Mouse (Mus musculus) CH12.LX (cell line): ENCODE data around the gene Erc1. TPM values are rescaled to one million over a fixed set of nuclear protein-coding genes. Genes with fewer than 3 reads are reported as not detected.

Experiments
- DNase-seq: peaks from one replicate; pipeline ENCODE4 v3.0.0-alpha.2; 2013; ENCODE audit errors: extremely low read depth
- H3K27ac ChIP-seq: 2 replicates; pipeline ENCODE4 v1.5.1; 2012; ENCODE audit warnings: low read depth, mild to moderate bottlenecking, control low read depth, moderate library complexity; ENCODE audit not compliant: insufficient read depth
- H3K27me3 ChIP-seq: replicated peaks from 2 replicates; pipeline ENCODE3; 2012; ENCODE audit warnings: inconsistent platforms
- H3K36me3 ChIP-seq, 2 experiments: replicated peaks in 1 of 2; 2 replicates each; pipeline versions ENCODE3 to v1.6.1; 2012; ENCODE audit warnings: inconsistent platforms in 1 of 2, low read length in 1 of 2, mild to moderate bottlenecking in 1 of 2, mixed read lengths in 1 of 2, moderate library complexity in 1 of 2; ENCODE audit not compliant: control insufficient read depth in 1 of 2, insufficient read depth in 1 of 2
- H3K4me1 ChIP-seq, 2 experiments: 2 replicates each; pipeline ENCODE4 v1.6.1; 2012; ENCODE audit warnings: inconsistent platforms in 1 of 2, moderate library complexity in 1 of 2; ENCODE audit not compliant: insufficient read depth in 2 of 2, control insufficient read depth in 1 of 2
- H3K4me2 ChIP-seq: 2 replicates; pipeline ENCODE4 v1.6.1; 2012; ENCODE audit warnings: low read depth, mild to moderate bottlenecking, control low read depth; ENCODE audit not compliant: poor library complexity, insufficient read depth, severe bottlenecking
- H3K4me3 ChIP-seq, 3 experiments: fragments of 150-350 bp in 1 of 3; sonication (generic) in 1 of 3; replicated peaks in 1 of 3; 2 replicates each; pipeline versions ENCODE3 to v1.5.1; 2011 to 2012; ENCODE audit warnings: low read depth in 2 of 3, low read length in 2 of 3, mild to moderate bottlenecking in 2 of 3, moderate library complexity in 2 of 3, control low read depth in 1 of 3, improper control_type of control experiment in 1 of 3, inconsistent platforms in 1 of 3, mixed read lengths in 1 of 3; ENCODE audit not compliant: poor library complexity in 1 of 3
- H3K79me2 ChIP-seq: replicated peaks from 2 replicates; pipeline ENCODE4 v1.6.1; 2012; ENCODE audit warnings: mild to moderate bottlenecking, moderate library complexity; ENCODE audit not compliant: control insufficient read depth, poor library complexity, insufficient read depth, severe bottlenecking; ENCODE audit errors: extremely low read depth
- H3K9ac ChIP-seq: 2 replicates; pipeline ENCODE4 v1.6.1; 2012; ENCODE audit warnings: low read depth, mild to moderate bottlenecking, control low read depth, moderate library complexity; ENCODE audit not compliant: insufficient read depth
- H3K9me3 ChIP-seq: replicated peaks from 2 replicates; pipeline ENCODE3; 2012; ENCODE audit warnings: low read length, inconsistent platforms, mixed read lengths
- BHLHE40 ChIP-seq: IDR thresholded peaks from 2 replicates; pipeline ENCODE4 v1.6.1; 2011; ENCODE audit warnings: mild to moderate bottlenecking, low read depth, low read length, improper control_type of control experiment
- CHD1 ChIP-seq: IDR thresholded peaks from 2 replicates; pipeline ENCODE4 v1.6.1; 2012; ENCODE audit warnings: low read depth, low read length, improper control_type of control experiment, inconsistent platforms
- CTCF ChIP-seq, 2 experiments: IDR thresholded peaks in 1 of 2; conservative IDR thresholded peaks in 1 of 2; 2 replicates each; pipeline ENCODE4 v1.5.1; 2011 to 2012; ENCODE audit warnings: low read depth in 2 of 2, low read length in 2 of 2, improper control_type of control experiment in 1 of 2, inconsistent platforms in 1 of 2, mild to moderate bottlenecking in 1 of 2, moderate library complexity in 1 of 2
- E2F4 ChIP-seq: IDR thresholded peaks from 2 replicates; pipeline ENCODE4 v1.6.1; 2011; ENCODE audit warnings: low read depth, low read length, improper control_type of control experiment; ENCODE audit not compliant: insufficient replicate concordance
- ELF1 ChIP-seq: IDR thresholded peaks from 2 replicates; pipeline ENCODE4 v1.6.1; 2014; ENCODE audit warnings: low read depth, mild to moderate bottlenecking, inconsistent platforms, low read length, improper control_type of control experiment
- JUN ChIP-seq: IDR thresholded peaks from 2 replicates; pipeline ENCODE4 v1.6.1; 2011; ENCODE audit warnings: low read depth, mild to moderate bottlenecking, low read length, improper control_type of control experiment, moderate library complexity; ENCODE audit not compliant: insufficient read depth
- JUND ChIP-seq: conservative IDR thresholded peaks from 2 replicates; pipeline ENCODE4 v1.6.1; 2011; ENCODE audit warnings: low read depth, low read length, improper control_type of control experiment
- KAT2A ChIP-seq: IDR thresholded peaks from 2 replicates; pipeline ENCODE4 v1.6.1; 2012; ENCODE audit warnings: low read length, improper control_type of control experiment, inconsistent platforms; ENCODE audit not compliant: insufficient replicate concordance
- MAFK ChIP-seq: IDR thresholded peaks from 2 replicates; pipeline ENCODE4 v1.6.1; 2011; ENCODE audit warnings: low read length, improper control_type of control experiment; ENCODE audit not compliant: insufficient replicate concordance
- MEF2A ChIP-seq: IDR thresholded peaks from 2 replicates; pipeline ENCODE4 v1.6.1; 2014; ENCODE audit warnings: low read depth, mild to moderate bottlenecking, inconsistent platforms, low read length, improper control_type of control experiment, borderline replicate concordance
- NRF1 ChIP-seq: IDR thresholded peaks from 2 replicates; pipeline ENCODE4 v1.6.1; 2014; ENCODE audit warnings: low read depth, mild to moderate bottlenecking, inconsistent platforms, low read length, improper control_type of control experiment, moderate library complexity
- PAX5 ChIP-seq: IDR thresholded peaks from 2 replicates; pipeline ENCODE4 v1.6.1; 2012; ENCODE audit warnings: low read length, inconsistent platforms, mixed read lengths
- POLR2A ChIP-seq: IDR thresholded peaks from 2 replicates; pipeline ENCODE4 v1.6.1; 2011; ENCODE audit warnings: low read depth, mild to moderate bottlenecking, improper control_type of control experiment, low read length
- POLR2AphosphoS2 ChIP-seq: IDR thresholded peaks from 2 replicates; pipeline ENCODE4 v1.6.1; 2011; ENCODE audit warnings: low read depth, low read length, improper control_type of control experiment
- RCOR1 ChIP-seq: conservative IDR thresholded peaks from 2 replicates; pipeline ENCODE4 v1.6.1; 2012; ENCODE audit warnings: low read depth, mild to moderate bottlenecking, inconsistent platforms, low read length, improper control_type of control experiment
- TCF12 ChIP-seq: IDR thresholded peaks from 2 replicates; pipeline ENCODE4 v1.6.1; 2014; ENCODE audit warnings: low read depth, mild to moderate bottlenecking, inconsistent platforms, low read length, improper control_type of control experiment
- USF1 ChIP-seq: IDR thresholded peaks from 2 replicates; pipeline ENCODE4 v1.6.1; 2014; ENCODE audit warnings: low read depth, mild to moderate bottlenecking, inconsistent platforms, low read length, improper control_type of control experiment
- ZKSCAN1 ChIP-seq: IDR thresholded peaks from 2 replicates; pipeline ENCODE4 v1.6.1; 2012; ENCODE audit warnings: low read depth, inconsistent platforms, low read length, improper control_type of control experiment, borderline replicate concordance
- ZNF384 ChIP-seq: IDR thresholded peaks from 2 replicates; pipeline ENCODE4 v1.6.1; 2012; ENCODE audit warnings: low read depth, low read length, improper control_type of control experiment, inconsistent platforms
- dilution Hi-C: fragments of 300-500 bp; cut with MboI; formaldehyde crosslinking; loops from 2 replicates; pipeline ENCODE4 v1.14.3; 2020; ENCODE audit warnings: low sequenced_read_pairs; ENCODE audit not compliant: extremely low pct_unique_long_range_greater_than_20kb, extremely low pct_ligation_motif_present
- in situ Hi-C: fragments of 300-500 bp; cut with MboI; formaldehyde crosslinking; loops from 3 replicates; pipeline ENCODE4 v1.14.3; 2019; ENCODE audit warnings: low sequenced_read_pairs, low pct_ligation_motif_present, low pct_unique_long_range_greater_than_20kb, mixed read lengths
- polyA plus RNA-seq: library from polyadenylated mRNA; unstranded; fragments of >175 nt; gene quantifications from 2 replicates; pipeline ENCODE4 v1.2.1, GENCODE M21; 2012; ENCODE audit warnings: low read depth; ENCODE audit not compliant: insufficient read length
- total RNA-seq, 2 experiments: library from RNA; depleted of rRNA; stranded (reverse); fragments of 300-350 nt in 1 of 2; fragments of >200 nt in 1 of 2; gene quantifications; 2 replicates each; pipeline ENCODE4 v1.2.3; 2012 to 2014

The Erc1 gene
- total and polyA plus RNA-seq, 3 experiments, result 1.4 to 3.3 (median 2.5) TPM

DNA sequence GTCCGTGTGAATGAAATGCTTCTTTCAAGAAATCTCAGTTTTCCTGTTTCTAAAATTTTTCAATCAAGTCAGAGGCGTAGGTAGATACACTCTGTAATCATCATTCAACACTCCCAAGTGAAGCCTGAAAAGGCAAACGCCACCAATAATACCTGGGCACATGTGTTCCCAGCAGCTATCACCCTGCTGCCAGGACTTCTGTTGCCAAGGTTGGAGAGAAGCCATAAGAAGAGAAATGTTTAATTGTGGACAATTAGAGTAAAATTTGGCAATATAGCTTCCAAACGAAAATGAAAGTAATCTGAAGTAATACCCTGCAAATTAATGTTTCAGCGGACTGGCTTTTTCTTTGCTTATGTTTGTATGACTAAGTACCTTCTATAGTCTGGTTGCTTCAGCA is 140.1 kb downstream of the Erc1 start:
- H3K27ac ChIP-seq, result no peak overlapping the region
- H3K79me2 ChIP-seq, result no peaks in the 10 kb centered on the region
- no peak overlapping the region for H3K4me2 ChIP-seq
- H3K36me3 ChIP-seq, result no peaks in the 10 kb centered on the region
- TF ChIP-seq E2F4 (no peak), USF1 (no peak), JUND (no peak), ELF1 (no peak), BHLHE40 (no peak), KAT2A (no peak), ZKSCAN1 (no peak), TCF12 (no peak), POLR2A (no peak)
- no peak for DNase-seq
- in situ Hi-C loops (no loop called here), dilution Hi-C loops (no loop called here)
- peaks cover 0 to 9% of the 10 kb centered on the region in 2 experiments; a peak in 1 of 4 replicates for H3K4me1 ChIP-seq
- no peak overlapping the region for H3K4me3 ChIP-seq
- H3K9me3 ChIP-seq, result no peaks in the 10 kb centered on the region
- no peaks in the 10 kb centered on the region for H3K27me3 ChIP-seq
- no peak overlapping the region for H3K9ac ChIP-seq

DNA sequence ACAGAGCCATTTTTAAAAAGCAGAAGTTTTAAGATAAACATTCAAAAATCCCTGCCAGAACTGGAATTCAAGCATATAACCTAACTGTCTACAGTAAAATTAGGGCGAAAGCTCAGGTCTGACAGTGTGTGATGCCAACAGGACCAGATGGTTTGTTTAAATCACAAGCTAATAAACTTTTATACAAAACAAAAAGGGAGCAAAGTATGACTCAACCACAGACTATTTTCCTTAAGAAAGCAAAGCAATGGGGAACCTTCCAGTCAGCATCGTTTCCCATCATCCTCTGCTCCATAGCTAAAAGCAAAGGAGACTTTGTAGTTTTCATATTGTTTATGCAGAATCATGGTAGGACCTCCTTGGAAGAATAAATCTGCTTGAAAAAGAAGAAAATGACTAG is 143.1 kb downstream of the Erc1 start:
- Histone ChIP-seq H3K36me3 (no peaks in the 10 kb centered on the region), H3K9ac (no peak overlapping the region), H3K4me1 (no peaks in the 10 kb centered on the region), H3K27ac (no peak overlapping the region)
- in situ Hi-C loops, result no loop called here
- TF ChIP-seq MEF2A, result no peak
- TF ChIP-seq, all 38 proteins: peak for 0
- H3K79me2 ChIP-seq, result no peaks in the 10 kb centered on the region
- no peak overlapping the region for H3K4me2 ChIP-seq
- H3K9me3 ChIP-seq, result no peaks in the 10 kb centered on the region
- H3K4me3 ChIP-seq, result no peak overlapping the region
- H3K27me3 ChIP-seq, result no peaks in the 10 kb centered on the region
- no peak for DNase-seq
- dilution Hi-C loops, result no loop called here

DNA sequence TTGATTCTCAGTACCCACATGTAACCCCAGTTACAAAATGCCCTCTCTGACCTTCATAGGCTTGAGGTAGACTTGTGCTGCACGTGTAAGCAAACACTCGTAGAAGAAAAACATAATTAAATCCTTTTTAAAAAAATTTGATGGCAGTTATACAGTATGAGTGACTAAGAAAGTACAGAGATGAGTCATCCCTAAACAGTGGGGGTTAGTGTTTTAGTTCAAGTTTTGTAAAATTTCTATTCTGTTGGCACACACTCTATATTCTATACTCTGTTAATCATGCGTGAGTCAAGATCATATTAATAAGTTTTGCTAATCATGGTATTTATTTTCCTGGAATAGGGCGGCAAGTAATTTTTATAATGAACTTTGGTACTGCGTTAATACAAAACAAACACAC is 155.2 kb downstream of the Erc1 start:
- in situ Hi-C loops, result no loop called here
- no peak for DNase-seq
- H3K4me1 ChIP-seq, result no peaks in the 10 kb centered on the region
- H3K27me3 ChIP-seq, result no peaks in the 10 kb centered on the region
- peaks cover 0 to 2% of the 10 kb centered on the region in 2 experiments for H3K36me3 ChIP-seq
- H3K4me3 ChIP-seq, result no peak overlapping the region
- TF ChIP-seq PAX5 (no peak), CTCF (conservative IDR thresholded peaks at IDR 0.05 in 1 of 2, IDR thresholded peaks at IDR 0.05 in 1 of 2; ENCODE audit: low read depth in 2 of 2, low read length in 2 of 2) (no peak), E2F4 (no peak), CHD1 (no peak), ZNF384 (0 out of 2 replicates have a peak, but pooled peaks have one; percentile 26), JUN (peak; percentile 69), POLR2AphosphoS2 (no peak), JUND (peak; percentile 80), RCOR1 (no peak), NRF1 (no peak), MAFK (no peak)
- H3K9me3 ChIP-seq, result no peaks in the 10 kb centered on the region
- H3K27ac ChIP-seq, result no peak overlapping the region
- no peaks in the 10 kb centered on the region for H3K79me2 ChIP-seq
- dilution Hi-C loops, result no loop called here
- no peak overlapping the region for H3K4me2 ChIP-seq
- H3K9ac ChIP-seq, result no peak overlapping the region
